Mouse (Mus musculus) brain, embryonic 14.5 days (tissue): ENCODE data around the gene Ube2d3. TPM values are rescaled to one million over a fixed set of nuclear protein-coding genes. Genes with fewer than 3 reads are reported as not detected.

Experiments used
- DNase-seq: peaks from one replicate; pipeline ENCODE4 v3.0.0-alpha.2; 2011; ENCODE audit warnings: low read depth
- CTCF ChIP-seq: fragments of 200-500 bp; IDR thresholded peaks from 2 replicates; pipeline ENCODE4 v1.5.1; 2012; ENCODE audit warnings: inconsistent platforms, mild to moderate bottlenecking, moderate library complexity, borderline replicate concordance; ENCODE audit not compliant: insufficient read depth, insufficient read length; ENCODE audit errors: extremely low read depth
- POLR2A ChIP-seq: fragments of 200-500 bp; IDR thresholded peaks from 2 replicates; pipeline ENCODE4 v1.6.1; 2012; ENCODE audit warnings: mild to moderate bottlenecking, inconsistent platforms, borderline replicate concordance; ENCODE audit not compliant: poor library complexity, insufficient read depth, insufficient read length, severe bottlenecking; ENCODE audit errors: extremely low read depth
- polyA plus RNA-seq: library from polyadenylated mRNA; depleted of rRNA; stranded (reverse); fragments of >200 nt; gene quantifications from 2 replicates; pipeline ENCODE4 v1.2.3, GENCODE M21; 2012; rRNA removed

Gene Ube2d3
- polyA plus RNA-seq, 1 experiment: 299 TPM

DNA sequence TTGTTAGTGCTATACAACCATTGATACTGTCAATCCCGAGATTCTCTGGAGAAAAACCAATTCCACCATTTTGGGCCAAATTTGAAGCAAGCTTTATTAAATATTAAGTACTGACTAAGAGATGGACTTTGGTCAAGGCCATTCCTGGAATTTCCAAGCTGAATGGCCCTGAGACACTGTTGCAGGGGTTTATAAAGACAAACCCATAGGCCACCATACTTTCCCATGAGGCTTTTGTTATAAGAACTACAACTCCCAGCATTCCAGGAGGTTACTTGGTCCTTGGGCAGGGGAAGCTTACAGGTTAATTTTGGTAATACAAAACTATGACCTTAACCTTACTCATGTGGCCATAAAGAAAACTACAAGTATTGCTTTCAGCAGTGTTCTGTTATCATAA, 70.2 kb downstream of the Ube2d3 start:
- TF ChIP-seq POLR2A (no peak), CTCF (no peak)

GRCm38 (mm10) chr3:135510372-135510771, 72.4 kb downstream of the Ube2d3 start:
- TF ChIP-seq POLR2A (no peak), CTCF (no peak)
- no peak for DNase-seq

More for the DNA sequence above, 70.2 kb downstream of the Ube2d3 start:
- peak; percentile 13 for DNase-seq

DNA sequence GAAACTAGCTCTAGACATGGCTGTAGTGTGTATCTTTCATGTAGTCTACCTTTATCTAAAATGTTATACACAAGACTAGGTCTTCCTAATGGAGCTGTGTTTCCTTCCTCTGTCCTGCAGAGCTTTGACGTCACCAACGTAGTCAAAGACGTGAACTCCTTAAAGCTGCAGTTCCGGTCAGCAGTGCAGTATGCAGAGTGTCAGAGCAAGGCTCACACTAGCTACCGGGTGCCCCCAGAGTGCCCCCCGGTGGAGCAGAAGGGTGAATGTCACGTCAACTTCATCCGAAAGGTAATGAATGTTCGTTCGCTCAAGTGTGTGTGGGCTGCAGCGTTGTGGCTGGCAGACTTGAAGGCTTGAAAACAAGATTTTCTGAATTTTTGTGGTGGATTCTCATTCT, 73.7 kb downstream of the Ube2d3 start:
- TF ChIP-seq CTCF: 0 out of 2 replicates have a peak, but pooled peaks have one; percentile 21
- no peak for TF ChIP-seq POLR2A
- peak; percentile 9 for DNase-seq

DNA sequence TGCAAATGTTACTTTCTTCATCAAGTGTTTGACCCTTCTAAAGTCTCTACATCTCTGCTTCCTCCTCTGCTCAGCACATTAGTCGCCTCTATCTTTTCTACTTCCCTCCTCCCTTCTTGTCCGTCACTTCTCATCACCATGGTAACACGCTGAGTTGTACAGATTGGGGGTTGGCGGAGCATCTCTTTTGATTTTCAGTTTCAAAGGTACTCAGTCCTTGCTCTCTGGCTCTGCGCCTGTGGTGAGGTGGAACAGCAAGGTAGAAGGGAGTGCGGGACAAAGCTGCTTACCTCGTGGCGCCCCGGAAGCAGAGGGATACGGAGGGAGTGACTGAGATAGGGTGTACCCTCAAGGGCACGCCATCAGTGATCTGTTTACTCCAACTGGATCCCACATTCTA, 75.3 kb downstream of the Ube2d3 start:
- TF ChIP-seq CTCF (no peak), POLR2A (no peak)
- peak; percentile 82 for DNase-seq

DNA sequence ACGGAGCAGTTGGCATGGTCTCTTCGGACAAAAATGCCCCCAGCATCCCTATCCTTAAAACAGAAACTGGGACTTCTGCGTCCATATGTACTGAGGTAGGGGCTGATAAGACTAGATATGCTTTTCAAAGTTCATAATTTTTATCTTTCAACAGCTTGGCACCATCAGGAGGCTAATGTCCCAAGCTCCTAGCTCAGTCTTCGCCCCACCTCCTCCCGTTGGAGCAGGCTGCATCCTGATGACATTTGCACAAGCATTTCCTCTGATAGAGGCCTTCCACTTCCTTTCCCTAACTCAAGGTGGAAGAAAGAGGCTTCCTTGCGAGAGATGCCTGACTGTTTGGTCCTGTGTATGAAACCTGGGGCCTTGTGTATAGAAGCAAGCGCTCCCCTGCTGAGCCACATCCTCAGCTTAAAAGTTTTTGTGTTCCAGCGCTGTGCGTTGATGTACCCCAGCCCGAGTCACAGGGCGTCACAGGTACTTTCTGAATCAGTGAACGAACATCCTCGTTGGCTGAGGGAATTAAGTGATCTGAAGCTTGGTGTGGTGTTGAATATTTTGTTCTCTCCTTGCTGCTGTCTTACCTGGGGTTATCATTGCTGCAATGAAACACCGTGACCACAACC, 76.0 kb downstream of the Ube2d3 start:
- peak; percentile 9 for DNase-seq
- no peak for TF ChIP-seq POLR2A
- TF ChIP-seq CTCF: no peak

DNA sequence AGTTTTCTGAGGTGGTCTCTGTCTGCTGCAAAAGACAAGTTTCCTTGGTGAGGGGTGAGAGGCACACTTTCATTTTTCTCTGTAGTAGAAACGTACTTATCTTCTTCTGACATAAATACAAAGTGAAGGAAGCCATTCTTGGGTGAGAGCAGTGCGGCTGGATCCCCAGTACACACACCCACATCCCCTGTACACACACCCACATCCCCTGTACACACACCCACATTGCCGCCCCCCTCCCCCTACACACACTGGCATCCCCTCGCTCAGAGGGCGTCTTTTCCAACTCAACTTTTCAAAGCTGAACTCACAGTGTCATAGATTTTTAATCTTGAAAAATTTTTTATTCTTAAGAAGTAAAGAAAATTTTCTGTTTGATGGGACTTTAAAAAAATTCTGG, 77.3 kb downstream of the Ube2d3 start:
- TF ChIP-seq POLR2A (no peak), CTCF (no peak)
- no peak for DNase-seq

GRCm38 (mm10) chr3:135516891-135517290, 78.9 kb downstream of the Ube2d3 start:
- DNase-seq: peak; percentile 18
- no peak for TF ChIP-seq POLR2A
- no peak for TF ChIP-seq CTCF

Other genes starting within 250 kb of the Ube2d3 start
- gene Cenpe, start 225.6 kb upstream of the Ube2d3 start, polyA plus RNA-seq: 7.3 and 10.4 TPM in 2 replicates
- 2.0 and 2.4 TPM in 2 replicates for gene Bdh2, start 156.9 kb upstream of the Ube2d3 start, polyA plus RNA-seq
- gene Slc9b2, start 130.4 kb upstream of the Ube2d3 start, polyA plus RNA-seq: 0.90 and 1.2 TPM in 2 replicates
- gene Slc9b1, start 90.1 kb upstream of the Ube2d3 start, polyA plus RNA-seq: not detected in 2 replicates
- 48.5 and 48.9 TPM in 2 replicates for gene Cisd2, start 14.2 kb upstream of the Ube2d3 start, polyA plus RNA-seq
- 2.0 and 3.1 TPM in 2 replicates for gene Manba, start 47.5 kb downstream of the Ube2d3 start, polyA plus RNA-seq